11 mouse cellular contexts compared by ENCODE assay signal in genomic region chr12:31486431-31486830, GRCm38 (mm10). TPM values are rescaled to one million over a fixed set of nuclear protein-coding genes. Genes with fewer than 3 reads are reported as not detected.
DNase-seq lines count a peak whose midpoint lies in the region; ATAC-seq and TF ChIP-seq lines count a peak whose summit lies in the region.
"Had no signal": no experiment of that assay in that cellular context is flagged by ENCODE, and none has a peak within 500 bp of the region (broad histone marks: within the 10 kb centered on the region; RNA-seq: fewer than 3 reads in every experiment).

No protein-coding gene starts in this region.

- no peak for ATAC-seq in forebrain, postnatal 0 days
- ATAC-seq in forebrain, embryonic 11.5 days (replicated peaks; ENCODE audit: low FRiP score): no peak
- no peak for ATAC-seq in kidney, embryonic 15.5 days (replicated peaks; ENCODE audit: low FRiP score)
- ATAC-seq: CD4-positive, CD25-positive, alpha-beta regulatory T cell, adult 4 months had no signal

- H3K4me2 ChIP-seq in forebrain, postnatal 0 days (ENCODE audit: low read depth): no peak overlapping the region
- H3K4me2 ChIP-seq in forebrain, embryonic 11.5 days (ENCODE audit: low read depth, low read length, severe bottlenecking): no peak overlapping the region
- H3K4me2 ChIP-seq in kidney, embryonic 15.5 days: no peak overlapping the region
- H3K4me2 ChIP-seq: lung, embryonic 15.5 days had no signal

- H3K27me3 ChIP-seq in forebrain, postnatal 0 days (ENCODE audit: insufficient read depth, low read length): no peaks in the 10 kb centered on the region
- no peaks in the 10 kb centered on the region for H3K27me3 ChIP-seq in forebrain, embryonic 11.5 days (ENCODE audit: control insufficient read depth, insufficient read depth, low read length)
- no peaks in the 10 kb centered on the region for H3K27me3 ChIP-seq in kidney, embryonic 15.5 days
- H3K27me3 ChIP-seq: lung, embryonic 15.5 days had no signal

- DNase-seq in forebrain, postnatal 0 days: peak; percentile 9
- DNase-seq in forebrain, embryonic 11.5 days (ENCODE audit: low spot score): no peak
- peak; percentile 13 for DNase-seq in kidney, postnatal 14 days
- DNase-seq in gastrocnemius, postnatal 10 days: peak; percentile 28
- peak; percentile 43 for DNase-seq in lung, postnatal 14 days
- DNase-seq in layer of hippocampus, postnatal 36 days: no peak
- DNase-seq: cerebellum, postnatal 36 days; thymus, adult 18-20 months had no signal

- WGBS in forebrain, postnatal 0 days: 51% methylated on average over 6 of the region's 6 CpGs
- WGBS in forebrain, embryonic 11.5 days: 86% methylated on average over 6 of the region's 6 CpGs
- WGBS in kidney, embryonic 15.5 days: 71% methylated on average over 6 of the region's 6 CpGs

- no peaks in the 10 kb centered on the region for H3K9me3 ChIP-seq in forebrain, postnatal 0 days (ENCODE audit: low read length)
- no peaks in the 10 kb centered on the region for H3K9me3 ChIP-seq in forebrain, embryonic 11.5 days (ENCODE audit: control insufficient read depth, low read length)
- no peaks in the 10 kb centered on the region for H3K9me3 ChIP-seq in kidney, embryonic 15.5 days (replicated peaks)
- H3K9me3 ChIP-seq: lung, embryonic 15.5 days had no signal

- no peak overlapping the region for H3K9ac ChIP-seq in forebrain, postnatal 0 days
- no peak overlapping the region for H3K9ac ChIP-seq in forebrain, embryonic 11.5 days (ENCODE audit: low read length)
- H3K9ac ChIP-seq in kidney, embryonic 15.5 days: no peak overlapping the region
- H3K9ac ChIP-seq: lung, embryonic 15.5 days had no signal

- no peaks in the 10 kb centered on the region for H3K4me1 ChIP-seq in forebrain, postnatal 0 days (ENCODE audit: insufficient read depth)
- H3K4me1 ChIP-seq in forebrain, embryonic 11.5 days (replicated peaks; ENCODE audit: control insufficient read depth, insufficient read depth, low read length): no peaks in the 10 kb centered on the region
- H3K4me1 ChIP-seq in kidney, embryonic 15.5 days: no peaks in the 10 kb centered on the region
- H3K4me1 ChIP-seq: lung, embryonic 15.5 days had no signal

- H3K36me3 ChIP-seq in forebrain, postnatal 0 days (ENCODE audit: insufficient read depth): peaks cover 26% of the 10 kb centered on the region
- H3K36me3 ChIP-seq in forebrain, embryonic 11.5 days (ENCODE audit: control insufficient read depth, insufficient read depth, low read length): peaks cover 5% of the 10 kb centered on the region; the same call in 1 of the 2 replicates
- H3K36me3 ChIP-seq in kidney, embryonic 15.5 days: peaks cover 44% of the 10 kb centered on the region

- H3K27ac ChIP-seq in forebrain, postnatal 0 days (ENCODE audit: low read depth, low read length): no peak overlapping the region
- no peak overlapping the region for H3K27ac ChIP-seq in forebrain, embryonic 11.5 days (ENCODE audit: low read depth, low read length)
- no peak overlapping the region for H3K27ac ChIP-seq in kidney, embryonic 15.5 days
- H3K27ac ChIP-seq: lung, embryonic 15.5 days had no signal

- no peak overlapping the region for H3K4me3 ChIP-seq in forebrain, postnatal 0 days (ENCODE audit: low read depth, low read length)
- H3K4me3 ChIP-seq in forebrain, embryonic 11.5 days (ENCODE audit: low read depth, low read length): no peak overlapping the region
- H3K4me3 ChIP-seq in kidney, embryonic 15.5 days (replicated peaks): no peak overlapping the region
- H3K4me3 ChIP-seq: lung, embryonic 15.5 days had no signal

- no peak for TF ChIP-seq CTCF in forebrain, postnatal 0 days (IDR thresholded peaks at IDR 0.05; ENCODE audit: low read depth)

RNA-seq across cellular contexts. Expression of gene Cbll1, which starts 13.0 kb away (rescaled TPM):
- 19.1 and 25.9 TPM in 2 replicates for total RNA-seq in forebrain, postnatal 0 days (2014; rRNA removed)
- polyA plus RNA-seq in forebrain, postnatal 0 days (2015; fragmentation: Nextera tagmentation; extraction: Ambion mirVana): 18.1 and 22.5 TPM in 2 replicates
- 26.5 and 27.9 TPM in 2 replicates for polyA plus RNA-seq in forebrain, embryonic 11.5 days (2014; fragmentation: Nextera tagmentation; extraction: Ambion mirVana)
- polyA plus RNA-seq in kidney, embryonic 15.5 days (2015; fragmentation: Nextera tagmentation; extraction: Ambion mirVana): 14.8 and 15.3 TPM in 2 replicates
- total RNA-seq in gastrocnemius, postnatal 10 days (2021): 1 to 10 TPM; 8.6 to 9.5 TPM
- total RNA-seq in layer of hippocampus, postnatal 36 days (2021): 10 to 100 TPM; 25.3 to 27.6 TPM

Comparison
In these comparisons a context has a peak if more than half of its experiments do, and no peak if none do; other contexts are left out.
1. DNase-seq: peak in forebrain, postnatal 0 days (single experiment), kidney, postnatal 14 days (single experiment), gastrocnemius, postnatal 10 days (single experiment) and lung, postnatal 14 days (single experiment); none in forebrain, embryonic 11.5 days (single experiment) and layer of hippocampus, postnatal 36 days (0 of 2).